Mouse (Mus musculus): ENCODE data around the gene Atad3a. TPM values are rescaled to one million over a fixed set of nuclear protein-coding genes. Genes with fewer than 3 reads are reported as not detected.

The Atad3a gene
- polyA plus RNA-seq, 1 experiment from 2014 or later: 138 TPM

DNA sequence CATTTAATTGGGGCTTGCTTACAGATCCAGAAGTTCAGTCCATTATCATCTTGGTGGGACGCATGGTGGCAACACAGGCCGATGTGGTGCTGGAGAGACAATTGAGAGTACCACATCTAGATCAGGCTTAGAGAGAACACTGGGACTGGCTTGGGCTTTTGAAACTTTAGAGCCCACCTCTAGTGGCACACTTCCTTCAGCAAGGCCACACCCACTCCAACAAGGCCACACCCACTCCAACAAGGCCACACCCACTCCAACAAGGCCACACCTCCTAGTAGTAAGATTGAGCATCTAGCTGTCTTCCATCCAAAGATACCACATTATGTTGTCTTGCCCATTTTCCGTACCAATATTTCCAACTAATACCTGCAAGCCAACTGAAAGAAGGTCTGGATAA, 68.5 kb downstream of the Atad3a start:
- 96% methylated on average over 3 of the region's 3 CpGs for WGBS
- no peak overlapping the region for H3K27ac ChIP-seq
- no peak for DNase-seq (ENCODE audit: low spot score)
- no peak overlapping the region for H3K4me3 ChIP-seq
- peaks cover 50% of the 10 kb centered on the region for H3K27me3 ChIP-seq (ENCODE audit: low read depth, poor library complexity, severe bottlenecking)
- H3K9me3 ChIP-seq (replicated peaks): no peaks in the 10 kb centered on the region
- H3K4me1 ChIP-seq: peaks cover 23% of the 10 kb centered on the region
- H3K36me3 ChIP-seq: no peaks in the 10 kb centered on the region

Small RNA genes lying within 50 kb of the gene (microRNA-seq; reads per million reads assigned to microRNA genes)
- not detected for gene Gm27743

Other genes with a start within 250 kb of the Atad3a start
- gene Nadk, start 198.7 kb downstream of the Atad3a start, polyA plus RNA-seq (2016; fragmentation: Nextera tagmentation; extraction: Ambion mirVana): 116 and 119 TPM in 2 replicates
- gene Slc35e2, start 159.7 kb downstream of the Atad3a start, polyA plus RNA-seq (2016; fragmentation: Nextera tagmentation; extraction: Ambion mirVana): 12.2 and 13.6 TPM in 2 replicates
- gene Cdk11b, start 136.2 kb downstream of the Atad3a start, polyA plus RNA-seq (2016; fragmentation: Nextera tagmentation; extraction: Ambion mirVana): 74.1 and 74.8 TPM in 2 replicates
- gene Gm10563, start 115.7 kb downstream of the Atad3a start, polyA plus RNA-seq (2016; fragmentation: Nextera tagmentation; extraction: Ambion mirVana): not detected in 2 replicates
- 8.4 and 10.4 TPM in 2 replicates for gene Mmp23, start 107.7 kb downstream of the Atad3a start, polyA plus RNA-seq (2016; fragmentation: Nextera tagmentation; extraction: Ambion mirVana)
- 18.9 and 25.2 TPM in 2 replicates for gene Mib2, start 91.9 kb downstream of the Atad3a start, polyA plus RNA-seq (2016; fragmentation: Nextera tagmentation; extraction: Ambion mirVana)
- 1.5 and 2.6 TPM in 2 replicates for gene Fndc10, start 66.8 kb downstream of the Atad3a start, polyA plus RNA-seq (2016; fragmentation: Nextera tagmentation; extraction: Ambion mirVana)
- 161 and 163 TPM in 2 replicates for gene Ssu72, start 56.3 kb downstream of the Atad3a start, polyA plus RNA-seq (2016; fragmentation: Nextera tagmentation; extraction: Ambion mirVana)
- gene Tmem240, start 26.3 kb downstream of the Atad3a start, polyA plus RNA-seq (2016; fragmentation: Nextera tagmentation; extraction: Ambion mirVana): 0.58 and 0.79 TPM in 2 replicates
- gene Vwa1, start 13.6 kb upstream of the Atad3a start, polyA plus RNA-seq (2016; fragmentation: Nextera tagmentation; extraction: Ambion mirVana): 4.7 and 6.6 TPM in 2 replicates
- gene Tmem88b, start 24.8 kb upstream of the Atad3a start, polyA plus RNA-seq (2016; fragmentation: Nextera tagmentation; extraction: Ambion mirVana): 0.30 and 0.33 TPM in 2 replicates
- 0.18 TPM in 1 of 2 replicates, not detected in the other for gene Ankrd65, start 29.3 kb upstream of the Atad3a start, polyA plus RNA-seq (2016; fragmentation: Nextera tagmentation; extraction: Ambion mirVana)
- 246 and 297 TPM in 2 replicates for gene Mrpl20, start 41.8 kb upstream of the Atad3a start, polyA plus RNA-seq (2016; fragmentation: Nextera tagmentation; extraction: Ambion mirVana)
- 174 and 196 TPM in 2 replicates for gene Ccnl2, start 51.4 kb upstream of the Atad3a start, polyA plus RNA-seq (2016; fragmentation: Nextera tagmentation; extraction: Ambion mirVana)
- 186 and 204 TPM in 2 replicates for gene Aurkaip1, start 70.2 kb upstream of the Atad3a start, polyA plus RNA-seq (2016; fragmentation: Nextera tagmentation; extraction: Ambion mirVana)
- 39.2 and 48.9 TPM in 2 replicates for gene Mxra8, start 78.6 kb upstream of the Atad3a start, polyA plus RNA-seq (2016; fragmentation: Nextera tagmentation; extraction: Ambion mirVana)
- gene Dvl1, start 86.3 kb upstream of the Atad3a start, polyA plus RNA-seq (2016; fragmentation: Nextera tagmentation; extraction: Ambion mirVana): 3.8 and 4.7 TPM in 2 replicates
- gene Tas1r3, start 102.3 kb upstream of the Atad3a start, polyA plus RNA-seq (2016; fragmentation: Nextera tagmentation; extraction: Ambion mirVana): 0.24 and 0.31 TPM in 2 replicates
- gene Cptp, start 108.3 kb upstream of the Atad3a start, polyA plus RNA-seq (2016; fragmentation: Nextera tagmentation; extraction: Ambion mirVana): 18.9 and 19.0 TPM in 2 replicates
- 106 and 107 TPM in 2 replicates for gene Ints11, start 108.5 kb upstream of the Atad3a start, polyA plus RNA-seq (2016; fragmentation: Nextera tagmentation; extraction: Ambion mirVana)
- 52.4 and 55.5 TPM in 2 replicates for gene Pusl1, start 130.7 kb upstream of the Atad3a start, polyA plus RNA-seq (2016; fragmentation: Nextera tagmentation; extraction: Ambion mirVana)
- 20.9 and 25.3 TPM in 2 replicates for gene Acap3, start 130.7 kb upstream of the Atad3a start, polyA plus RNA-seq (2016; fragmentation: Nextera tagmentation; extraction: Ambion mirVana)
- 163 and 168 TPM in 2 replicates for gene Ube2j2, start 182.7 kb upstream of the Atad3a start, polyA plus RNA-seq (2016; fragmentation: Nextera tagmentation; extraction: Ambion mirVana)
- 23.4 and 24.5 TPM in 2 replicates for gene C1qtnf12, start 201.2 kb upstream of the Atad3a start, polyA plus RNA-seq (2016; fragmentation: Nextera tagmentation; extraction: Ambion mirVana)
- gene B3galt6, start 231.6 kb upstream of the Atad3a start, polyA plus RNA-seq (2016; fragmentation: Nextera tagmentation; extraction: Ambion mirVana): 13.3 and 14.8 TPM in 2 replicates
- gene Sdf4, start 231.8 kb upstream of the Atad3a start, polyA plus RNA-seq (2016; fragmentation: Nextera tagmentation; extraction: Ambion mirVana): 143 and 149 TPM in 2 replicates